Mouse (Mus musculus) bone marrow, adult 2 months (tissue): ENCODE results near the gene Shpk.

Experiments
- CTCF ChIP-seq: fragments of 200-500 bp; IDR thresholded peaks from 2 replicates; pipeline ENCODE4 v1.5.1; 2011; ENCODE audit warnings: low read length, control low read depth; ENCODE audit not compliant: control insufficient read depth, insufficient read depth
- POLR2A ChIP-seq: fragments of 200-500 bp; IDR thresholded peaks from 2 replicates; pipeline ENCODE4 v1.6.1; 2011; ENCODE audit warnings: low read depth, mild to moderate bottlenecking, control low read depth, low read length, borderline replicate concordance; ENCODE audit not compliant: control insufficient read depth

- TF ChIP-seq CTCF (no peak), POLR2A (peak; percentile 77; the same call in 1 of the 2 replicates)
Observed at GRCm38 (mm10) chr11:73199230-73199712, at the start of gene Shpk.
